Mouse (Mus musculus): ENCODE measurements at regions not wholly inside any gene's neighbourhood (a gene's known extent, or its start where the extent isn't known, plus 50 kb on each side); places are given as distances from the start of the nearest gene placed in this dataset.

GRCm38 (mm10) chr16:68425276-68425675, 804.6 kb upstream of the Cadm2 start:
- Histone ChIP-seq H3K79me2 (ENCODE audit: control insufficient read depth, insufficient read depth, low read length, poor library complexity) (no peaks in the 10 kb centered on the region), H3K4me3 (ENCODE audit: control insufficient read depth in 1 of 2, insufficient read depth in 1 of 2, low read depth in 2 of 2, low read length in 2 of 2) (no peak overlapping the region), H3K9ac (ENCODE audit: control insufficient read depth, low read depth, low read length, poor library complexity, severe bottlenecking) (no peak overlapping the region), H3K9me3 (replicated peaks; ENCODE audit: insufficient read depth, low read length) (no peaks in the 10 kb centered on the region), H3K27ac (ENCODE audit: control insufficient read depth, low read depth, low read length) (no peak overlapping the region), H3K36me3 (ENCODE audit: control insufficient read depth in 1 of 2, insufficient read depth in 2 of 2, low read length in 2 of 2) (no peaks in the 10 kb centered on the region), H3K27me3 (ENCODE audit: control insufficient read depth in 1 of 2, insufficient read depth in 2 of 2, low read length in 2 of 2) (no peaks in the 10 kb centered on the region), H3K4me1 (ENCODE audit: control insufficient read depth in 1 of 2, insufficient read depth in 2 of 2, low read length in 2 of 2) (no peaks in the 10 kb centered on the region)
- DNase-seq (ENCODE audit: low read depth, low spot score), result no peak
- TF ChIP-seq ZKSCAN1 (IDR thresholded peaks at IDR 0.05; ENCODE audit: low read depth, low read length) (no peak), GABPA (IDR thresholded peaks at IDR 0.05; ENCODE audit: low read depth, low read length) (no peak), CTCF (IDR thresholded peaks at IDR 0.05 in 2 of 3, conservative IDR thresholded peaks at IDR 0.05 in 1 of 3; ENCODE audit: control insufficient read depth in 1 of 3, insufficient read depth in 1 of 3, low read depth in 2 of 3, low read length in 3 of 3, poor library complexity in 1 of 3, severe bottlenecking in 1 of 3) (no peak), HCFC1 (IDR thresholded peaks at IDR 0.05; ENCODE audit: low read depth, low read length) (no peak), USF2 (IDR thresholded peaks at IDR 0.05; ENCODE audit: borderline replicate concordance in 1 of 2, insufficient read depth in 1 of 2, low read depth in 1 of 2, low read length in 2 of 2) (no peak), ETS1 (IDR thresholded peaks at IDR 0.05; ENCODE audit: low read depth, low read length) (no peak), USF1 (IDR thresholded peaks at IDR 0.05; ENCODE audit: low read depth, low read length) (peak; percentile 30; the same call in 1 of the 2 replicates), MAX (IDR thresholded peaks at IDR 0.05; ENCODE audit: low read length) (peak; percentile 66), ZNF384 (IDR thresholded peaks at IDR 0.05; ENCODE audit: low read depth, low read length) (no peak), BHLHE40 (IDR thresholded peaks at IDR 0.05; ENCODE audit: borderline replicate concordance, low read depth, low read length) (peak; percentile 83), MEF2A (IDR thresholded peaks at IDR 0.05; ENCODE audit: extremely low read depth, insufficient replicate concordance, low read depth, low read length, poor library complexity, severe bottlenecking) (no peak), MAZ (IDR thresholded peaks at IDR 0.05; ENCODE audit: low read depth, low read length) (no peak)

- no peak for DNase-seq (ENCODE audit: low read depth, low spot score)
- Histone ChIP-seq H3K9me3 (replicated peaks; ENCODE audit: insufficient read depth, low read length) (no peaks in the 10 kb centered on the region), H3K4me1 (ENCODE audit: control insufficient read depth in 1 of 2, insufficient read depth in 2 of 2, low read length in 2 of 2) (peaks cover 0 to 2% of the 10 kb centered on the region in 2 experiments; a peak in 1 of 4 replicates), H3K27me3 (ENCODE audit: control insufficient read depth in 1 of 2, insufficient read depth in 2 of 2, low read length in 2 of 2) (no peaks in the 10 kb centered on the region), H3K4me3 (ENCODE audit: control insufficient read depth in 1 of 2, insufficient read depth in 1 of 2, low read depth in 2 of 2, low read length in 2 of 2) (no peak overlapping the region), H3K79me2 (ENCODE audit: control insufficient read depth, insufficient read depth, low read length, poor library complexity) (no peaks in the 10 kb centered on the region), H3K27ac (ENCODE audit: control insufficient read depth, low read depth, low read length) (no peak overlapping the region), H3K9ac (ENCODE audit: control insufficient read depth, low read depth, low read length, poor library complexity, severe bottlenecking) (no peak overlapping the region), H3K36me3 (ENCODE audit: control insufficient read depth in 1 of 2, insufficient read depth in 2 of 2, low read length in 2 of 2) (no peaks in the 10 kb centered on the region)
- no peak for TF ChIP-seq USF2 (IDR thresholded peaks at IDR 0.05; ENCODE audit: borderline replicate concordance in 1 of 2, insufficient read depth in 1 of 2, low read depth in 1 of 2, low read length in 2 of 2)
- no peak for TF ChIP-seq MAX (IDR thresholded peaks at IDR 0.05; ENCODE audit: low read length)
- TF ChIP-seq EP300 (IDR thresholded peaks at IDR 0.05; ENCODE audit: low read depth in 1 of 2, low read length in 2 of 2), result no peak
- no peak for TF ChIP-seq SIN3A (IDR thresholded peaks at IDR 0.05; ENCODE audit: low read length)
- TF ChIP-seq POLR2A (IDR thresholded peaks at IDR 0.05; ENCODE audit: control insufficient read depth in 1 of 2, insufficient read depth in 1 of 2, low read depth in 1 of 2, low read length in 2 of 2, poor library complexity in 1 of 2), result no peak
- no peak for TF ChIP-seq CTCF (IDR thresholded peaks at IDR 0.05 in 2 of 3, conservative IDR thresholded peaks at IDR 0.05 in 1 of 3; ENCODE audit: control insufficient read depth in 1 of 3, insufficient read depth in 1 of 3, low read depth in 2 of 3, low read length in 3 of 3, poor library complexity in 1 of 3, severe bottlenecking in 1 of 3)
- TF ChIP-seq MXI1 (IDR thresholded peaks at IDR 0.05; ENCODE audit: low read depth, low read length), result no peak
- no peak for TF ChIP-seq POLR2AphosphoS2 (IDR thresholded peaks at IDR 0.05; ENCODE audit: low read length)
- no peak for TF ChIP-seq NELFE (IDR thresholded peaks at IDR 0.05; ENCODE audit: low read depth, low read length)
- TF ChIP-seq ZKSCAN1 (IDR thresholded peaks at IDR 0.05; ENCODE audit: low read depth, low read length), result no peak
- TF ChIP-seq MAFK (IDR thresholded peaks at IDR 0.05; ENCODE audit: borderline replicate concordance, low read depth, low read length), result no peak
- no peak for TF ChIP-seq HCFC1 (IDR thresholded peaks at IDR 0.05; ENCODE audit: low read depth, low read length)
- no peak for TF ChIP-seq MYB (IDR thresholded peaks at IDR 0.05; ENCODE audit: low read depth, low read length)
- no peak for TF ChIP-seq UBTF (IDR thresholded peaks at IDR 0.05; ENCODE audit: borderline replicate concordance, insufficient read depth, low read depth, low read length)
- no peak for TF ChIP-seq E2F4 (IDR thresholded peaks at IDR 0.05; ENCODE audit: borderline replicate concordance, low read depth, low read length)
- no peak for TF ChIP-seq MAZ (IDR thresholded peaks at IDR 0.05; ENCODE audit: low read depth, low read length)
These were observed 781.4 kb upstream of the Cadm2 start for GRCm38 (mm10) chr16:68401860-68402671.

Data from MEL (cell line).